Mouse (Mus musculus) urinary bladder, adult 18-20 months (tissue): ENCODE results near the gene Akap3.

Experiments used
- DNase-seq, 2 experiments: peaks; one replicate each; pipeline ENCODE4 v3.0.0; 2022; ENCODE audit warnings: low spot score in 2 of 2, mixed read lengths in 2 of 2

The Akap3 gene

DNA sequence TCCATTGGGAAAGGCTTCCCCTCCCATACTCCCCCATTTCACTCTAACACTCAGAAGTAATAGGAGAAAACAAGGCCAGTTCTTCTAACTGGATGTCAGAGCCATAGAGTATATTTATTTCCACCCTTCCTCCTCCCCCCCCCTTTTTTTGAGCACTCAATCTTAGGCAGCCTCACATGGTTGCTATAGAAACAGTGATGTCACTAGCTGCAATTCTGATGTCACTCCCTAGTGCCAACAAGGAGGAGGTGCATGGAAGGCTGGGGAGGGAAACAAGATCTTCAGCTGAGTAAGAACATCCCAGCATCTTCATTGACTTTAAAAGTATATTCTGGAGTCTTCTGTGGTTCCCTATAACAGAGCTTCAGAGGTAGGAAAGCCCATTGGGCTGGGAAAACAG lies at the start of gene Akap3:
Gene Akap3, plus strand, starts transcription at position 218 of the 400 bp plus-strand sequence.
- DNase-seq = no peak

DNA sequence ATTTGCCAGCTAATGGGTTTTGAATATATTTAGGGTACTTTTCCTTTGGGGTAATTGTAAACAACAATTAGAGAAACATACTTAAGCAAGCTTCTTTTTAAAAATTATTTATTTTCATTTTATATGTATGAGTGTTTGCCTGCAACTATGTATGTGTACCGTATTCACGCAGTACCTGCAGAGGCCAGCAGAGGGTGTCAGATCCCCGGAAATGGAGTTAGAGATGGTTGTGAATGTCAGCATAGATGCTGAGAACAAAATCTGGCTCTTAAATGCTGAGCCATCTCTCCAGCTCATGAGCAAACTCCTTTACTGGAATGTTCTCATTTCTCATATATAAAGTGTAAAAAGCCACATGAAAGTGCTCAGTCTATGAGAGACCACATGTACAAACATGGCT lies 46.1 kb upstream of the Akap3 start:
- DNase-seq = no peak

DNA sequence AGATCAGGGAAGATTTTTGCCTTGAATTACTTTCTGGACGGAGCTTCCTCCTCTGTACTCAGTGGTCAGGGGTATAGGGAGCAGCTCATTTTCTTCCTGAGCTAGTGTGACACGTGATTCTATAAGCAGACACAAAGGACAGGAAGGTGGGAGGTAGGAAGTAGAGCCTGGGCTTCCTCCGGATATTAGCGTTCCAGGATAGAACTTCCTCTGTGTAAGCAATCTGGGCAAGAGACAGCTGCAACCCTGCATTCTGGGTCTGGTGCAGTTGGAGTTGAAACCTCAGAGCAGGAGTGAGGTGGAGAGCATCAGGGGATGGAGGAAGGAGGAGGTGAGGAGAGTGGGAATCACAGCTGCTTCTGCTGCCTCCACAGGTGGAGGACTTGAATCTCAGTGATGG lies 44.8 kb upstream of the Akap3 start:
- DNase-seq = no peak

DNA sequence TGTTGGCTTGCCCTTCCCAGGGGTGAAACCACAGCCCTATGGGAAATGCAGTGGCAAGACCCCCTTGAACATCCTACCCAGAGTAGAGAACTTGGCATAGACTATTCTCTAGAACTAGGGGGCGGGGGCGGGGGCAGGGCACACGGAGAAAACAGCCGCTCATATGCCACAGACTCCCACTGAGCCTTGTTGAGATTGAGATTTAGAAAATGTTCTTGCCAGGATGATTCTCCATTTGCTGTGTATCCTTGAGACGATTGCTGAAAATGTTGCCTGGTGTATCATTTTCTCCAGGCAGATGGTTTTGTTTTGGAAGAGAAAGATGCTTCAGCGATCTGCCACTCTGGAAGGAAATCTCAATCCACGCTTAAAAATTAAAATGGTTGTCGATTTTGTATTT lies 44.3 kb upstream of the Akap3 start:
- no peak for DNase-seq

DNA sequence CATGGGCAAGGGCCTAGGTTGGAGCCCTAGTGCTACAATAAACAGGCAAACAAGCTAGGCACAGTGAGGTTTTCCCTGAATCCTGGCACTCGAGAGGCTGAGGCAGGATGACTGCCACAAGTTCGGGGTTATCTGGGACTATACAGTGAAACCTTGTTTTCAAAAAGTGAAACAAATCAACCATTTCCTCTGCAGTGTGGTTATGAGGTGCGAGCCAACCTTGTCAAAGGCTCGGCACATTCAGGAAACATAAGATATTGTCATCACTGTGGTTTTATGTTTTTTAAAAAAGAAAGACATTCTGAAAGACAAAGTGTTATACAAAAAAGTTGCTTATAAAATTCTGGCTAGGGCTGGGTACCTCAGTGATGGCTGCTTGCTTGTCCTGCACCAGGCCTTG lies 41.4 kb upstream of the Akap3 start:
- no peak for DNase-seq

GRCm38 (mm10) chr6:126815206-126815750 lies 37.6 kb upstream of the Akap3 start:
- DNase-seq = no peak

DNA sequence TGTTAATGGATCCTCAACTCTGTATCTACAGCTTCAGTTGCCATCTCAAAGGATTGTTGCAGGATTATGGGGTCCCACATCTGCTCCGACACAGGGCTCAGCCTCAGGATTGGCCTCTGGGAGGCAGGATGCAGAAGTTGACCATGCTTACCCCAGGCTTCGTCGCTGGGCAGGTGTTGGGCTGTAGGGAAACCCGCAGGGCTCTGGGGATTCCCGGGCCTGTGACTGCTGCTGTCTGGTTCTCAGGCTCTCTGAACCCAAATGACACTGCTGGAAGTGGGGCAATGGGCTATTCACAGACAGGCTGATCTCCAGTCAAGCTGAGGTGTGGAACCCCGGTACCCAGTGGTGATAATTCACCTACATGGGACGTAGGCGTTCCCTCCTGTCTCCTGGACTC lies 36.6 kb upstream of the Akap3 start:
- DNase-seq = no peak

DNA sequence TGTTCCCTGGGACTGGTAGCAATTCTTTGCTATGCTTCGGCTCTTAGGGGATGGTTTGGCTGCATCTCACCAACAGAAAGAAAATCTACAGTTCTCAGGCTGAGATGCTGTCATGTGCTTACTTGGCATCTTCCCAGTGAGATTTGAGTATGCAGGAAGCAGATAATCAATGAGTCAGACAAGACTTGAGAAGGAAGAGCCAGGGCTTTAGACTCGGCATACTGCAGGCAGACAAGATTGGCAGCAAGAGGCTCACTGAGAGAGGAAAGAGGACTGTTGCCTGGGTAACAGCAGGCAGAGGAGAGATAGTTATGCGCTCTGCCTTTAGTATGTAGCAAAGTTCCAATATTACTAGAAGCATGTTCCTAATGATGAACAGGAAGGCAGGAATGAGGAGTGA lies 29.8 kb upstream of the Akap3 start:
- no peak for DNase-seq

GRCm38 (mm10) chr6:126836628-126837027 lies 16.3 kb upstream of the Akap3 start:
- DNase-seq = no peak

DNA sequence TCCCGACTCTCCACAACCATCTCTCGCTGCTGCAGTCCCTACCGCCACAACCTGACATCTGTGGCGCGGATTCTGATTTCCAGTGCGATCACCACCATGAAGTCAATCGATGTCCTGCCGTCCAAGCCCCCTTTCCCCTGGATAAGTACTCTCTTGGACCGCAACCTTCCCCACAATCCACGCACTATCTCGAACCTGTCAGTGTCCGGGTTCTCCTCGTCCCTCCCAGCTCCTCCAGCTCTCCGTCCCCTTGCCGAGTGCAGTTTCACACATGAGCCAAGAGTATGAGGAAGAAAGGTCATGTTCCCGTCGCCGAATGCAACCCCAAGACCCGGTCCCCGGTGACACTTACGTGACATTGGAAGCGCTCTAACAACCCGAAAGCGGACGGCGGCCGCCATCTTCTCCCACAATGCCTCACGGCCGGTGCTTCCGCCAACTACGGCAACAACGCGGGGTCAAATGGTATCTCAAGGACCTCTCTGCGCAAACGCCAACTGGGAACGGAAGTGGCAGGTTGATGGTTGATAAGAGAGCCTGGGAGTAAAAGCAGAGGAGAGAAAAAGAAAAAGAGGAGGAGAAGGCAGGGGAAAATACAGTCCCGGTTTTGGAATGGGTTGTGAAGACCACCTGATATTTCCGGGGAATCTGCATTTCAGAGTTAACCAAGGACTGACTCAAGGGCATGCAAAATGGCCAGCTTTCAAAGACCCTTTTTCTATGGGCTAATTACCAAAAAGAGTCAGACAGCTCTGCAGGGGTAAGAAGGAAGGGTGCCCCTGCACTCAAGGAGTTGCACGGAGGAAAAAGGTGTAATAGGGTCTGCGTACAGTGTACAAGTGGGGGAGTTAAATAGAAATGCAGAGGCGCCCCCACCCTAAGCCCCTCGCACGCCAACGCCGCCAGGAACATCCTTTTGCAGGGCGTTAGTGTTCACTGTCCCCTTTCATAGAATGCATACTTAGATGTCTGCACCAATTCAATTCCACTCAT lies 3.9 kb upstream of the Akap3 start, which contains the start of gene Ndufa9:
Gene Ndufa9, minus strand, starts transcription at position 425 of the 993 bp plus-strand sequence.
- peak; percentile 91 to 95 for DNase-seq

DNA sequence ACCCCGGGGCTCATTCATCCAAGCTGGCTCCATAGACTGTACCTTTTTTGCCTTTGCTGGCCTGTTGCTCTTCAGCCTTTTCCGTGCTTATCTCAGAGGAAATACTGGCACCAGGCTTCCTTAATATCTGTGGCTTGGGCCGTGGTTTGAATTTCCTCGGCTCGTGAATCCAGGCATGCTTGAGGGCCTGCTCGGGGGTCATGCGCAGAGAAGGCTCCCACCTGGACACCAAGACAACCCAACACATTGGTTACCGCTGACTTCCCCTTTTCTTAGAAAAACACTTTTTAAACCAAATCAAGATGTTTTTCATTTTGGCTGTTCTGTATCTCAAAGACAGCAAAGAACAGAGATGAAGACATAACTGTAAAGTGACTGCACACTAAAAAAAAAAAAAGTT lies 24.2 kb downstream of the Akap3 start:
- DNase-seq = no peak

DNA sequence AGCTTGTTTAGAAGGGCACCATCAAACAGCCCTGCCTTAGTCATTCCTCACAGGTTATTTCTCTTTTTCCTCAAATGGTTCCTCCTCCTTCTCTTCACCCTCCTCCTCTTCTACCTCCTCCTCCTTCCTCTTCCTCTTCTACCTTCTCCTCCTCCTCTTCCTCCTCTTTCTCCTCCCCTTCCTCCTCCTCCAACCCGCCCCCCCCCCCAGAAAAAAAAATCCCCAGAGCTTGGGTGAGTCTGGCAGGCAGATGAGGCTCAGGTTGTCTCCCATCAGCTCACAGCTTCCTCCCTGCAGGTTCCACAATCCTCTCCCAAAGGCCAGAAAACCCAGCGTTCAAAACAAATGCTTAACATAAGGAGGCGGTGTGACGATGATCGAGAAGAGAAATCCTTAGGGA lies 54.5 kb downstream of the Akap3 start:
- DNase-seq = no peak

DNA sequence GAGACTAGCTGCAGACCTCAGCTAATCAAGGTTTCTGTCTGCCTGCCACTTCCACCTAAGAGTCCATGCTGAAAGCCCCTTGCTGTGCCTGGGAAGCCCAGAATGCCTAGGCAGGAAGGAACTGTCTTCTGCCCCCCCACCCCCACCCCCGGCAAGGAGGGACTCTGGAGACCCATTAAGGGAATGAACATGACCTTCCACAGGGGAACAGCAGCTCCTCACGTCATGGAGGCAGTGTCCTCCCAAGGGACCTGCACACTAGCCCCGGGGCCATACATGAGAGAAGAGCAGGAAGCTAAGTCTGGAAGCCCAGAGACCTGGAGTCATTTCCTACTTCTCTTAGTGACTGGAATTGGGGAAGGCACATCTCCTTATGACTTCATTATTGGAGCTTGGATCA lies 55.0 kb downstream of the Akap3 start:
- DNase-seq = no peak

GRCm38 (mm10) chr6:126910727-126911126 lies 57.8 kb downstream of the Akap3 start:
- DNase-seq = no peak

DNA sequence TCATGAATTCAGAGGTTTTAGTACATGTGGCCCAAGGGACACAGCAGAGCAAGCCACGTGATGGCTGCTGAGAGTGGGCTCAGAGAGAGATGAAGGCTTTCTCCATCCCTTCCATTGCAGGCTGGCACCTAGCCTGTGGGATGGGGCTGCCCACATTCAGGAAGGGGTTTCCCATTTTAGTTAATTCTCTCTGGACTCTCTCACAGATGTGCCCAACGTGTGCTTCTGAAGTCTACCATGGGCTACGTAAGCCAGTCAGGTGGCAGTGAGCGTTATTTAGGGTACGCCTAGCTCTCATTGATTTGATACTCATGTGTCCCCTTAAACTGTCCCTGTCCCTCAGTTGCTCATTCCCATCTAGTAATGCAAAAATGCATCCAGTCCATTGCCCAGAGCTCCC lies 62.0 kb downstream of the Akap3 start:
- DNase-seq = no peak

DNA sequence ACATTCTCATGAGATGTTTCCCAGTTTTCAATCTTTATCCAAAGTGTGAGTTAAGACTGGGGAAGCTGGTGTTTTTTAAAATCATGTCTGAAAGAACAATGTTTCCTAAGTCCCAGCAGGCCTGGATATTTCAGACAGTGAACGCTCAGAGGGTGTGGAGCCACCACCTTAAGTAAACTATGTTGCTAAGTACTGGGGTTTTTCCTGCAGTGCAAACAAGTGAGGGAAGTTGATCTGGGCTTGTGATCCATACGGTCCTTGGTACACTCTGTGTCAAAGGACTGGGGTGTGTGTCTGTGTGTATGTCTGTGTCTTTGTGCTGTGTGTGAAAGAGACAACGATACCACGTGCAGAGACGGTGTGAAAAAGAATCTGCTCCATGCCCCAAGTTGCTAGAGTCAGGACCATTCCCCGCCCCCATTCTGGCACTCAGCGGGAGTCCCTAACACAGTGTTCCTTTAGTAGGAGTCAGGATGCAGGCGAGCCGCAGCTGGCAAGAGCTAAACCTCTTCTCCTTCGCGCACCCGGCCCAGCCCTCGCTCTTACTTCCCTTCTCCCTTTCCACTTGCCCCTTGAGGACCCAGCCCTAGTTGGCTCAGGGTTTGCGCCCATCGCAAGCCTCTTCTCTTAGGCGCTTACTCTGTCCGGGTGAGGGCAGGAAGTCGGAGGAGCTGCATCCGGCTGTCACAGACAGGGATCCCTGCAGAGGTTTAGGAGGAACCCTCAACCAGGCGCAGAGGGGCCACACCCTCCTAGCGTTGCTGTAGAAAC lies 68.4 kb downstream of the Akap3 start, which contains the start of gene Dyrk4:
Gene Dyrk4, minus strand, starts transcription at position 729 of the 771 bp plus-strand sequence.
- DNase-seq = peak; percentile 3 to 29
